Mouse (Mus musculus) lung, postnatal 0 days (tissue): ENCODE data around the gene Ankzf1.

Source experiments
- CTCF ChIP-seq: IDR thresholded peaks from 2 replicates; pipeline ENCODE4 v1.5.1; 2016; ENCODE audit warnings: antibody characterized with exemption, mild to moderate bottlenecking
- EP300 ChIP-seq: IDR thresholded peaks from 2 replicates; pipeline ENCODE4 v1.6.1; 2016; ENCODE audit warnings: antibody characterized with exemption, mild to moderate bottlenecking, control low read depth

DNA sequence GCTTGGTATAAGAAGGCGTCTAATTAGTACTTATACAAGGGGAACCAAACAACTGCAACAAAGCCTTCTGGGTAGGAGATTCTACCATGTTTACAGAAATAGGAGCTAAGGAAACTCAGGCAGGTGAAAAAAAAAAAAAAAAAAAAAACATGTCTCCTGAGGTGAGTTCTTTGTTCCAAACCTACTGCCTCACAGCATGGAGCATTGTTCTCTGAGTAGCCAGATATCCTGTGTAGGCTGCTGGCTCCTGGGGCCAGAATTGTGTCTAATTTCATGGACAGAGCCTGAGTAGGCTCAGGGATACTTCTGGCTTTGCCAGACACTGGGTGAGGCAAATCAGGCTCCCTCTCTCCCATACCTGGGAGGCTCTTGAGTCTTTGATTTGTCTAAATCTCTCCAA lies 35.7 kb downstream of the Ankzf1 start:
- TF ChIP-seq CTCF (no peak), EP300 (no peak)
